Mouse (Mus musculus): Measurements from ENCODE around the gene Ralgps1. TPM values are rescaled to one million over a fixed set of nuclear protein-coding genes. Genes with fewer than 3 reads are reported as not detected.

Ralgps1 gene
- polyA plus RNA-seq, 1 experiment, result 48.7 TPM

DNA sequence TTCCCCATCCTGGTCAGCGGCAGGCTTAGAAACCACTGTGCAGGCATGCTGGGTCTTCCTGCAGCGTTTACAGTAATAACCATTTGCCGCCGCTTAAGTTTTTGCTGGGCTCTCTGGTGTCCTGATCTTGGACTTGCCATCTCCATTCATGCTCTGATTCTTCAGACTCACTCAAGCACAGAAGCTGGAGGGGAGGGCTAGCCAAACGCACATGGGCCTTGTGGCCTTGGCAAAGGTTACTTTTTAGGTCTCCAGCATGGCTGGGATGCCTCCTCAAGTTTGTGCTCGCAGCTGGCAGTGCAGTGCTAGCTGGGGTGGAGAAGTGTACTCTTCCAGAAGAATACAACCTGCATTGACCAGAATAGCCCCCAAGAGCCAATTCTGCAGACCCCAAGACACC is 148.8 kb downstream of the Ralgps1 start:
- Histone ChIP-seq H3K27ac (ENCODE audit: insufficient read depth, low read length) (no peak overlapping the region), H3K4me1 (ENCODE audit: control insufficient read depth, insufficient read depth, low read length) (peaks cover 26% of the 10 kb centered on the region), H3K27me3 (ENCODE audit: control insufficient read depth, insufficient read depth, low read length) (no peaks in the 10 kb centered on the region), H3K4me3 (replicated peaks; ENCODE audit: insufficient read depth, low read depth, low read length) (no peak overlapping the region)
- TF ChIP-seq POLR2A (IDR thresholded peaks at IDR 0.05; ENCODE audit: borderline replicate concordance, insufficient read depth, low read length), result no peak
- TF ChIP-seq CTCF (IDR thresholded peaks at IDR 0.05; ENCODE audit: borderline replicate concordance, insufficient read depth, low read depth, low read length), result no peak
- no peak for DNase-seq
- WGBS, result 33% methylated on average over 6 of the region's 6 CpGs

- DNase-seq, result no peak
- TF ChIP-seq POLR2A (IDR thresholded peaks at IDR 0.05; ENCODE audit: borderline replicate concordance, insufficient read depth, low read length), result no peak
- no peak for TF ChIP-seq CTCF (IDR thresholded peaks at IDR 0.05; ENCODE audit: borderline replicate concordance, insufficient read depth, low read depth, low read length)
- Histone ChIP-seq H3K4me1 (ENCODE audit: control insufficient read depth, insufficient read depth, low read length) (peaks cover 27% of the 10 kb centered on the region), H3K27ac (ENCODE audit: insufficient read depth, low read length) (no peak overlapping the region), H3K4me3 (replicated peaks; ENCODE audit: insufficient read depth, low read depth, low read length) (no peak overlapping the region), H3K27me3 (ENCODE audit: control insufficient read depth, insufficient read depth, low read length) (no peaks in the 10 kb centered on the region)
- WGBS, result 78% methylated on average over 11 of the region's 11 CpGs
Observed at GRCm38 (mm10) chr2:33221339-33221900, 149.9 kb downstream of the Ralgps1 start.

- Histone ChIP-seq H3K27me3 (ENCODE audit: control insufficient read depth, insufficient read depth, low read length) (no peaks in the 10 kb centered on the region), H3K27ac (ENCODE audit: insufficient read depth, low read length) (no peak overlapping the region), H3K4me3 (replicated peaks; ENCODE audit: insufficient read depth, low read depth, low read length) (no peak overlapping the region), H3K4me1 (ENCODE audit: control insufficient read depth, insufficient read depth, low read length) (peaks cover 33% of the 10 kb centered on the region)
- WGBS, result 64% methylated on average over 10 of the region's 10 CpGs
- TF ChIP-seq CTCF (IDR thresholded peaks at IDR 0.05; ENCODE audit: borderline replicate concordance, insufficient read depth, low read depth, low read length), result no peak
- no peak for TF ChIP-seq POLR2A (IDR thresholded peaks at IDR 0.05; ENCODE audit: borderline replicate concordance, insufficient read depth, low read length)
- DNase-seq, result no peak
Observed at GRCm38 (mm10) chr2:33220674-33221338, 150.5 kb downstream of the Ralgps1 start.

- no peak for TF ChIP-seq CTCF (IDR thresholded peaks at IDR 0.05; ENCODE audit: borderline replicate concordance, insufficient read depth, low read depth, low read length)
- no peak for TF ChIP-seq POLR2A (IDR thresholded peaks at IDR 0.05; ENCODE audit: borderline replicate concordance, insufficient read depth, low read length)
- WGBS, result 37% methylated on average over 6 of the region's 6 CpGs
- Histone ChIP-seq H3K4me3 (replicated peaks; ENCODE audit: insufficient read depth, low read depth, low read length) (no peak overlapping the region), H3K27ac (ENCODE audit: insufficient read depth, low read length) (no peak overlapping the region), H3K4me1 (ENCODE audit: control insufficient read depth, insufficient read depth, low read length) (peaks cover 39% of the 10 kb centered on the region), H3K27me3 (ENCODE audit: control insufficient read depth, insufficient read depth, low read length) (no peaks in the 10 kb centered on the region)
- no peak for DNase-seq
Observed at GRCm38 (mm10) chr2:33220246-33220645, 151.0 kb downstream of the Ralgps1 start.

DNA sequence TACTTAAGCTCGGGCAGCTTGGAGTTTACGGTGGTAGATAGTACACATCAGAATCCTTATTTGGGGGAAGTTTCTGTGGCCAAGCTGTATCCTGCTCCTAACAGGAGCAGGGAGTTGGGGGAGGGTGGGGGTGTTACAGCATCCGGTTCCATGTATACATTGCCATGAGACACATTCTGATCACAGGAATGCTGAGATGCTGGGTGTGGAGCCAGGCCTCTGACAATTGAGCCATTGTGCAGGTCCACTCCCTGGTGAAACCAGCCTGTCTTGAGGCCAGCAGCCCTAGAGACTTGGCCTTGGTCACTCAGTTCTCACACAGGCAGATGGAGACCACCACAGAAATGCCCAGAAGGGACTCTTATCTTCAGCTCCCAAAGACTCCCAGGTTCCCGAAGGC is 151.6 kb downstream of the Ralgps1 start:
- DNase-seq, result no peak
- Histone ChIP-seq H3K27ac (ENCODE audit: insufficient read depth, low read length) (no peak overlapping the region), H3K4me3 (replicated peaks; ENCODE audit: insufficient read depth, low read depth, low read length) (no peak overlapping the region), H3K27me3 (ENCODE audit: control insufficient read depth, insufficient read depth, low read length) (no peaks in the 10 kb centered on the region), H3K4me1 (ENCODE audit: control insufficient read depth, insufficient read depth, low read length) (peaks cover 42% of the 10 kb centered on the region)
- TF ChIP-seq CTCF (IDR thresholded peaks at IDR 0.05; ENCODE audit: borderline replicate concordance, insufficient read depth, low read depth, low read length) (no peak), POLR2A (IDR thresholded peaks at IDR 0.05; ENCODE audit: borderline replicate concordance, insufficient read depth, low read length) (no peak)
- WGBS, result 63% methylated on average over 4 of the region's 4 CpGs

DNA sequence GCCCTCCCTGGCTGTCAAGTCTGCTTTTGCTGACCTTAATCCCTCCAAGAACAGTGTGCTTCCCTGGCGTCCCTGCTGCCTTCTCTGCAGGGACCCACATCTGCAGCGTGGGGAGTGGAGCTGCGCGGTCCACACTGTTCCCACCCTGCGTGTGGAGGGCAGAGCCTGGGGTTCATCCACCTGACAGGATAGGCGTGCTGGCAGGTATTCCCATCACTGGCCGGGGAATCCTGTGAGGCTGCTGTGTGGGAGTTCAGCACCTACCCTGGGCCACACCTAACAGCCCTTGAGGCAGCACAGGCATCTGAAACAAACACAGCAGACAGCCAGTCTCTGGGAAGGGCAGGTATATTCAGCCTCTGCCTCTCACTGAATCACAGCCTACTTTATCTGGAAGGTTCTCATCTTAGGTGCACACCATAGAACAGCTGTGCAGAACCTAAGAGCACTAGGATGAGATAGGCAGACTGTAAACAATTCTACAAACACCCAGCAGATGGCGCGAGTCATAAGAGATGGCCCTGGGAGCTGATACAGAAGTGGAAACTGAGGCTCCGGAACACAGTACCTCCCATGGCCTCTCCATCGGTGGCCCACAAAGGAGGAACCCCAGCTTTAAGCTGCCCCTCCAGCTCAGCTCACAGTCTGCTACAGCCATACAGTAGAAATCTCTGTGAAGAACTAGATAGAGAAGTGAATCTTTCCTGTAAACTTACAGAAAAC is 152.2 kb downstream of the Ralgps1 start:
- H3K27ac ChIP-seq (ENCODE audit: insufficient read depth, low read length), result no peak overlapping the region
- WGBS, result 65% methylated on average over 11 of the region's 11 CpGs

DNA sequence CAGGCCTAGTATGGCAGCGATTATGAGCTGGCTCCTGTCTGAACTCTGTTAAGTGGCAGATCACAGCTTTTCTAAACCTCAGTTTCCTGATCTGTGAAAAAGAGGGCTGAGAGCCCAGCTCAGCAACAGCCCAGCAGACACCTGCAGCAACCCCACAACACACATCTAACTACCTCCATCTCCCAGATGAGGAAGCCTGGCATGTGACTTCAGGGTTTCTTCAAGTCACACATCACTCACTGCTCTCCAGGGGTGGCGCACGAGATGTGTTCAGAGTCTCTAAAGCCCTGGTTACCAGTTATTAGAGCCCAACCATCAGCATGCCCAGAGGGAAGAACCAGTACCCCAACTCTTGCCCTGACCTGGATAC is 153.9 kb downstream of the Ralgps1 start:
- H3K27ac ChIP-seq (ENCODE audit: insufficient read depth, low read length), result no peak overlapping the region
- H3K4me3 ChIP-seq (replicated peaks; ENCODE audit: insufficient read depth, low read depth, low read length), result no peak overlapping the region
- 57% methylated on average over 3 of the region's 3 CpGs for WGBS
- no peak for TF ChIP-seq POLR2A (IDR thresholded peaks at IDR 0.05; ENCODE audit: borderline replicate concordance, insufficient read depth, low read length)
- TF ChIP-seq CTCF (IDR thresholded peaks at IDR 0.05; ENCODE audit: borderline replicate concordance, insufficient read depth, low read depth, low read length), result no peak
- no peaks in the 10 kb centered on the region for H3K27me3 ChIP-seq (ENCODE audit: control insufficient read depth, insufficient read depth, low read length)
- H3K4me1 ChIP-seq (ENCODE audit: control insufficient read depth, insufficient read depth, low read length), result peaks cover 41% of the 10 kb centered on the region
- no peak for DNase-seq

More for the DNA sequence above, 152.2 kb downstream of the Ralgps1 start:
- TF ChIP-seq POLR2A (IDR thresholded peaks at IDR 0.05; ENCODE audit: borderline replicate concordance, insufficient read depth, low read length) (no peak), CTCF (IDR thresholded peaks at IDR 0.05; ENCODE audit: borderline replicate concordance, insufficient read depth, low read depth, low read length) (peak; percentile 45; the same call in 1 of the 2 replicates)
- no peak for DNase-seq
- H3K27me3 ChIP-seq (ENCODE audit: control insufficient read depth, insufficient read depth, low read length), result no peaks in the 10 kb centered on the region
- H3K4me3 ChIP-seq (replicated peaks; ENCODE audit: insufficient read depth, low read depth, low read length), result no peak overlapping the region
- peaks cover 40% of the 10 kb centered on the region for H3K4me1 ChIP-seq (ENCODE audit: control insufficient read depth, insufficient read depth, low read length)

Data from cerebellum, adult 2 months (tissue).